ENCODE assay signal across 12 mouse cellular contexts in genomic region chr6:71772156-71772555, GRCm38 (mm10). TPM values are rescaled to one million over a fixed set of nuclear protein-coding genes. Genes with fewer than 3 reads are reported as not detected.
DNase-seq lines count a peak whose midpoint lies in the region; TF ChIP-seq lines count a peak whose summit lies in the region.
"Had no signal": no experiment of that assay in that cellular context is flagged by ENCODE, and none has a peak within 500 bp of the region (broad histone marks: within the 10 kb centered on the region; RNA-seq: fewer than 3 reads in every experiment).

No protein-coding gene starts in this region.

- no peak for TF ChIP-seq CTCF in gastrocnemius, adult 2 months (IDR thresholded peaks at IDR 0.05)
- TF ChIP-seq CTCF in left cerebral cortex, adult 2 months (IDR thresholded peaks at IDR 0.05): no peak; the same call in 1 of the 2 replicates

- DNase-seq in gastrocnemius, adult 2 months: no peak
- no peak for DNase-seq in gastrocnemius, adult 8-10 months (ENCODE audit: low spot score in 2 of 2)
- peak; percentile 90 for DNase-seq in right cerebral cortex, adult 18-20 months
- no peak for DNase-seq in right cerebral cortex, postnatal 14 days
- peak; percentile 56 to 66 for DNase-seq in left cerebral cortex, adult 2 months (ENCODE audit: extremely low spot score in 1 of 2, low spot score in 2 of 2)
- DNase-seq in telencephalon, adult 2 months (ENCODE audit: low read depth, low spot score): peak; percentile 93
- no peak for DNase-seq in urinary bladder, postnatal 10 days (ENCODE audit: low spot score)
- DNase-seq in T-cell, adult 2 months (ENCODE audit: low spot score): no peak
- DNase-seq: B cell, adult 2 months; heart, adult 11 months; heart, postnatal 10 days; kidney, postnatal 10 days had no signal

- intact Hi-C loops in gastrocnemius, adult 2 months (cut with DNase I): no loop called here
- intact Hi-C loops in left cerebral cortex, adult 2 months (cut with DNase I): loop anchor here (1.0 kb wide), 2 partner anchors 26 to 29 kb away; no protein-coding TSS in a partner anchor

- peak overlapping the region; percentile 59 for H3K27ac ChIP-seq in gastrocnemius, adult 2 months
- H3K27ac ChIP-seq in left cerebral cortex, adult 2 months: peak overlapping the region; percentile 83

- H3K4me3 ChIP-seq in gastrocnemius, adult 2 months: no peak overlapping the region
- H3K4me3 ChIP-seq in left cerebral cortex, adult 2 months: no peak overlapping the region

RNA-seq across cellular contexts. Expression of gene Mrpl35, which starts 54.6 kb away (rescaled TPM):
- total RNA-seq in gastrocnemius, adult 2 months (2021): 10 to 100 TPM; 41.0 to 43.0 TPM
- 10 to 100 TPM; 33.5 to 42.3 (median 36.9) TPM for total RNA-seq in gastrocnemius, adult 8-10 months (2022)
- total RNA-seq in left cerebral cortex, adult 2 months (2021): 10 to 100 TPM; 27.8 to 29.6 TPM

RNA-seq across cellular contexts. Expression of gene Immt, which starts 59.0 kb away (rescaled TPM):
- total RNA-seq in gastrocnemius, adult 2 months (2021): 100 to 1,000 TPM; 253 to 335 TPM
- total RNA-seq in gastrocnemius, adult 8-10 months (2022): 100 to 1,000 TPM; 260 to 279 (median 270) TPM
- total RNA-seq in left cerebral cortex, adult 2 months (2021): 100 to 1,000 TPM; 126 to 150 TPM

Comparison
In these comparisons a context has a peak if more than half of its experiments do, and no peak if none do; other contexts are left out.
1. DNase-seq: peak in right cerebral cortex, adult 18-20 months (single experiment), left cerebral cortex, adult 2 months (2 of 2) and telencephalon, adult 2 months (single experiment); none in gastrocnemius, adult 2 months (single experiment), gastrocnemius, adult 8-10 months (0 of 2), right cerebral cortex, postnatal 14 days (single experiment), urinary bladder, postnatal 10 days (single experiment) and T-cell, adult 2 months (single experiment).